Mouse (Mus musculus) monocyte, adult 5-6 weeks (primary cell): ENCODE measurements around the gene Med23. TPM values are rescaled to one million over a fixed set of nuclear protein-coding genes. Genes with fewer than 3 reads are reported as not detected.

Experiments
- ATAC-seq: fragments of 153-309, 156-312 bp; replicated peaks from 2 replicates; pipeline ENCODE4 v1.8.0; 2017; ENCODE audit warnings: mild to moderate bottlenecking; ENCODE audit not compliant: low TSS enrichment, insufficient number of reproducible peaks, severe bottlenecking, poor library complexity, low FRiP score
- total RNA-seq: library from RNA; stranded (forward); fragments of 200-1000, 200-491, 200-594 nt; gene quantifications from 3 replicates; pipeline ENCODE4 v1.2.3, GENCODE M21; 2017

Med23 gene
- total RNA-seq, 1 experiment from 2014 or later = 22.7 TPM

GRCm38 (mm10) chr10:24952549-24952948 lies 82.8 kb downstream of the Med23 start:
- no peak for ATAC-seq

DNA sequence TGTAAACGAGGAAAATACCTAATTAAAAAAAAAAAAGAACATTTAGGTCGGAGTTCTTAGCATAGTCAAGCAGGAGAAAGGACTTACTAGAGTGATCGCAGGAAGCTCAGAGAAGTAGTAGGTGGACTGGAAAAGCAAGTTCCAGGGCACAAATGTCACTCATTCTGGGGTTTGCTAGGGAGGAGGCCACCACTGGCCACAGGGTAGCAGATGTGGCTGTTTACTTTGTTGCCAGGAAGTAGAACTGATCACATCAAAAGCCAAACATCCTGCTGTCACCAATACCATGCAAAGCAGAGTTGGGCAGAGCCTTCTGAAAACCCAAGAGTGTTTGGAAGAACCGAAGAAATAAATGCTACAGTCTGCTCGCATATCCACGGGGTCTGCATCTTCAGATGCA lies 84.1 kb downstream of the Med23 start:
- ATAC-seq = no peak

- ATAC-seq = no peak
Observed at GRCm38 (mm10) chr10:24958280-24959042, 88.7 kb downstream of the Med23 start.

GRCm38 (mm10) chr10:24959043-24959916 lies 89.5 kb downstream of the Med23 start:
- no peak for ATAC-seq

DNA sequence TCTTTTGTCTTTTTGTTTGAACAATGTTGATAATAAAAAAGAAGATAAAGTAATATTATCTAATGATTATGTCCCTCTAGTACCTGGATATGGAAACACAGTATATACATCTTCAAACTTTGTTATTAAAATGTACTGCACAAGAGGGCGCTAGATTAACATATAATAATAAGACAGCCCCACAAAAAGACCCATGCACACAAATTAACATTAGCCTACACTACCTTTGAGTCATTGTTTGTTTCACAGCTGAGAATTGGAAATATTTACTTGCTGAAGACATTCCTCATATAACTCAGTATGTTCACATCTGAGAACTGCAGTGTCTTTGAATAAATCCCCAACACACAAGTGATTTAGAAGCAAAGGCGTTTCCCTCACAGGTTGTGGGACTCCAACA lies 91.3 kb downstream of the Med23 start:
- ATAC-seq = no peak

- ATAC-seq = no peak
Observed at GRCm38 (mm10) chr10:24961889-24962288, 92.1 kb downstream of the Med23 start.

Other genes starting within 250 kb of the Med23 start
- gene Enpp1, start 157.8 kb upstream of the Med23 start, total RNA-seq = 7.9 to 13.7 TPM (median 10.3 TPM) in 3 replicates
- gene Enpp3, start 27.2 kb upstream of the Med23 start, total RNA-seq = not detected in 3 replicates
- gene Arg1, start 57.5 kb downstream of the Med23 start, total RNA-seq = not detected in 3 replicates